Mouse (Mus musculus): Measurements from ENCODE around the gene Cipc. TPM values are rescaled to one million over a fixed set of nuclear protein-coding genes. Genes with fewer than 3 reads are reported as not detected.

The Cipc gene
- polyA plus RNA-seq, 1 experiment from 2014 or later: 33.5 TPM

DNA sequence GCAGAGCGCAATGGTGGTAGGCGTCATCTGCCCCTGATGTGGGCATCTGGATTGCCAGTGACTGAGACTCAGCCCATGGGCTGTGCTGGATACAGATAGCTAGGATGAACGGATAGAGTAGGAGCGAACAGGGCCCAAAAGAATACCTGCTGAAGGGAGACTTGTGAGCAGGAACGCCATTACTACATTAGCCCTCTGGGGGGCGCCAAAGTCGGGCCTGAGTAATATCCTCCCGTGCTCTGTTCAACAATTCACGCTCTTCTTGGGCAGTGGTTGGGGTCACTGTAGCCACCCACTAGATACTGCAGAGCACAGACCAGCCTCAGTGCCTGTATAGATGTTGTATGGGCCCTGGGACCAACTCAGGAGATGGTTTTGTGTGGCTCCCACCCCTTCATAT is 34.3 kb downstream of the Cipc start:
- no peaks in the 10 kb centered on the region for H3K9me3 ChIP-seq (replicated peaks; ENCODE audit: control insufficient read depth, low read length)
- no peak overlapping the region for H3K4me3 ChIP-seq (ENCODE audit: low read depth, low read length)
- H3K36me3 ChIP-seq (replicated peaks; ENCODE audit: control insufficient read depth, insufficient read depth, low read depth, low read length): no peaks in the 10 kb centered on the region
- H3K4me1 ChIP-seq (ENCODE audit: control insufficient read depth, insufficient read depth, low read length): no peaks in the 10 kb centered on the region
- DNase-seq (ENCODE audit: low spot score): no peak
- no peak overlapping the region for H3K4me2 ChIP-seq (ENCODE audit: low read depth, low read length)
- no peak for ATAC-seq (replicated peaks; ENCODE audit: insufficient number of reproducible peaks, low FRiP score, low TSS enrichment, low read depth)
- no peak overlapping the region for H3K27ac ChIP-seq (replicated peaks; ENCODE audit: low read depth, low read length)
- no peak overlapping the region for H3K9ac ChIP-seq (replicated peaks; ENCODE audit: low read length)
- WGBS: 23% methylated on average over 9 of the region's 9 CpGs
- peaks cover 2% of the 10 kb centered on the region; the same call in 1 of the 2 replicates for H3K27me3 ChIP-seq (ENCODE audit: control insufficient read depth, insufficient read depth, low read length)

GRCm38 (mm10) chr12:86983470-86984193 is 36.8 kb downstream of the Cipc start:
- Histone ChIP-seq H3K4me2 (ENCODE audit: low read depth, low read length) (0 out of 2 replicates have a peak overlapping the region, but pooled peaks have one; percentile 25), H3K27ac (replicated peaks; ENCODE audit: low read depth, low read length) (no peak overlapping the region), H3K27me3 (ENCODE audit: control insufficient read depth, insufficient read depth, low read length) (peaks cover 10% of the 10 kb centered on the region), H3K4me1 (ENCODE audit: control insufficient read depth, insufficient read depth, low read length) (no peaks in the 10 kb centered on the region), H3K4me3 (ENCODE audit: low read depth, low read length) (no peak overlapping the region), H3K36me3 (replicated peaks; ENCODE audit: control insufficient read depth, insufficient read depth, low read depth, low read length) (no peaks in the 10 kb centered on the region), H3K9me3 (replicated peaks; ENCODE audit: control insufficient read depth, low read length) (no peaks in the 10 kb centered on the region), H3K9ac (replicated peaks; ENCODE audit: low read length) (no peak overlapping the region)
- peak; percentile 69 for ATAC-seq (replicated peaks; ENCODE audit: insufficient number of reproducible peaks, low FRiP score, low TSS enrichment, low read depth)
- WGBS: 3% methylated on average over 28 of the region's 28 CpGs
- peak; percentile 92 for DNase-seq (ENCODE audit: low spot score)

- H3K27ac ChIP-seq (replicated peaks; ENCODE audit: low read depth, low read length): no peak overlapping the region
- ATAC-seq (replicated peaks; ENCODE audit: insufficient number of reproducible peaks, low FRiP score, low TSS enrichment, low read depth): no peak
- H3K9me3 ChIP-seq (replicated peaks; ENCODE audit: control insufficient read depth, low read length): no peaks in the 10 kb centered on the region
- H3K4me3 ChIP-seq (ENCODE audit: low read depth, low read length): no peak overlapping the region
- H3K9ac ChIP-seq (replicated peaks; ENCODE audit: low read length): no peak overlapping the region
- no peak overlapping the region for H3K4me2 ChIP-seq (ENCODE audit: low read depth, low read length)
- DNase-seq (ENCODE audit: low spot score): peak; percentile 82
- H3K27me3 ChIP-seq (ENCODE audit: control insufficient read depth, insufficient read depth, low read length): peaks cover 16% of the 10 kb centered on the region
- no peaks in the 10 kb centered on the region for H3K4me1 ChIP-seq (ENCODE audit: control insufficient read depth, insufficient read depth, low read length)
- WGBS: 10% methylated on average over 6 of the region's 6 CpGs
- no peaks in the 10 kb centered on the region for H3K36me3 ChIP-seq (replicated peaks; ENCODE audit: control insufficient read depth, insufficient read depth, low read depth, low read length)
These were observed 37.3 kb downstream of the Cipc start for GRCm38 (mm10) chr12:86984194-86984555.

DNA sequence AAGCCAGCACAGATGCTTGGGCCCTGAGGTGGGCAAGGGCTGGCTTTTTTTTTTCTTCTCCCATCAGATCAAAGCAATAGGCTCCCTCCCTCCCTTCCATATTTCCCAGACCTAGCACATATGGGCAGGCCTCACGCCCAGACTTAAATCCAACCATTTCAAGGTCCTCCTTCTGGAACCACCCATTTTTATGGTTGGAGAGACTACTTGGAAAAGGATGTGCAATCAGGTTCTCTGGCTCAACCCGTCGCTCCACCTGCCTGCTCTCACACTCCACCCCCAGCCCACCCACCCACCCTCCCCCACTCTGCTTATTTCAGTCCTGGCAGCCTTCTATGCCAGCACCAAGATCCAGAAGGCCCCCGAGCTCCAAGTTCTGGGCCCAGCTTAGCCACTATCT is 39.7 kb downstream of the Cipc start:
- no peak overlapping the region for H3K4me2 ChIP-seq (ENCODE audit: low read depth, low read length)
- no peak overlapping the region for H3K4me3 ChIP-seq (ENCODE audit: low read depth, low read length)
- DNase-seq (ENCODE audit: low spot score) (no peak), ATAC-seq (replicated peaks; ENCODE audit: insufficient number of reproducible peaks, low FRiP score, low TSS enrichment, low read depth) (no peak)
- 85% methylated on average over 4 of the region's 4 CpGs for WGBS
- no peaks in the 10 kb centered on the region for H3K36me3 ChIP-seq (replicated peaks; ENCODE audit: control insufficient read depth, insufficient read depth, low read depth, low read length)
- H3K4me1 ChIP-seq (ENCODE audit: control insufficient read depth, insufficient read depth, low read length): peaks cover 6% of the 10 kb centered on the region
- H3K27ac ChIP-seq (replicated peaks; ENCODE audit: low read depth, low read length): no peak overlapping the region
- no peaks in the 10 kb centered on the region for H3K9me3 ChIP-seq (replicated peaks; ENCODE audit: control insufficient read depth, low read length)
- H3K9ac ChIP-seq (replicated peaks; ENCODE audit: low read length): no peak overlapping the region
- peaks cover 34% of the 10 kb centered on the region for H3K27me3 ChIP-seq (ENCODE audit: control insufficient read depth, insufficient read depth, low read length)

DNA sequence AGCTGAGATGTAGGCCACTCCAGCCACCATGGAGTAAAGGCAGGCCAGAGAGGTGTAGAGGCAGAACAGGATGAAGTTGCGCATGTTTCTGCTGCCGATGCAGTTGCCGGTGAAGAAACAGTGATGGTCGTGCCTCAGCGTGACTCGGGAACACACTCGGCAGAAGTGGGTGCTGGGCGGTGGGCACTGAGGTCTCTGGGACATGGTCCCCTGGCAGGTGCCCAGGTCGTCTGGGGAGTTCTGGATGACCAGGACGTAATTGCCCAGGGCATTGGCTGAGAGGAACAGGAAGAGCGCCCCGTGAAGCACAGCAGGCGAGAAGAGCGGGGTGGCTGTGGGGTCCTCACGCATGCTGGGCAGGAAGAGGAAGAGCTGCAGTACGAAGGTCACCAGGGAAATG is 41.4 kb downstream of the Cipc start:
- Histone ChIP-seq H3K4me1 (ENCODE audit: control insufficient read depth, insufficient read depth, low read length) (peaks cover 6% of the 10 kb centered on the region), H3K4me2 (ENCODE audit: low read depth, low read length) (no peak overlapping the region), H3K9ac (replicated peaks; ENCODE audit: low read length) (no peak overlapping the region), H3K27me3 (ENCODE audit: control insufficient read depth, insufficient read depth, low read length) (peaks cover 33% of the 10 kb centered on the region), H3K4me3 (ENCODE audit: low read depth, low read length) (no peak overlapping the region), H3K36me3 (replicated peaks; ENCODE audit: control insufficient read depth, insufficient read depth, low read depth, low read length) (no peaks in the 10 kb centered on the region), H3K27ac (replicated peaks; ENCODE audit: low read depth, low read length) (no peak overlapping the region), H3K9me3 (replicated peaks; ENCODE audit: control insufficient read depth, low read length) (no peaks in the 10 kb centered on the region)
- ATAC-seq (replicated peaks; ENCODE audit: insufficient number of reproducible peaks, low FRiP score, low TSS enrichment, low read depth): no peak
- no peak for DNase-seq (ENCODE audit: low spot score)
- WGBS: 50% methylated on average over 16 of the region's 16 CpGs

- Histone ChIP-seq H3K27ac (replicated peaks; ENCODE audit: low read depth, low read length) (no peak overlapping the region), H3K36me3 (replicated peaks; ENCODE audit: control insufficient read depth, insufficient read depth, low read depth, low read length) (no peaks in the 10 kb centered on the region), H3K4me2 (ENCODE audit: low read depth, low read length) (no peak overlapping the region), H3K9ac (replicated peaks; ENCODE audit: low read length) (no peak overlapping the region), H3K4me3 (ENCODE audit: low read depth, low read length) (no peak overlapping the region; the same call in 1 of the 2 replicates), H3K4me1 (ENCODE audit: control insufficient read depth, insufficient read depth, low read length) (peaks cover 6% of the 10 kb centered on the region), H3K9me3 (replicated peaks; ENCODE audit: control insufficient read depth, low read length) (no peaks in the 10 kb centered on the region), H3K27me3 (ENCODE audit: control insufficient read depth, insufficient read depth, low read length) (peaks cover 32% of the 10 kb centered on the region)
- 8% methylated on average over 15 of the region's 15 CpGs for WGBS
- ATAC-seq (replicated peaks; ENCODE audit: insufficient number of reproducible peaks, low FRiP score, low TSS enrichment, low read depth) (no peak), DNase-seq (ENCODE audit: low spot score) (no peak)
These were observed 42.5 kb downstream of the Cipc start for GRCm38 (mm10) chr12:86989378-86989777.

GRCm38 (mm10) chr12:86989890-86990754 is 43.3 kb downstream of the Cipc start, which contains the start of gene Zdhhc22:
TSS of gene Zdhhc22 (minus strand) at chr12:86990430.
- Histone ChIP-seq H3K9me3 (replicated peaks; ENCODE audit: control insufficient read depth, low read length) (no peaks in the 10 kb centered on the region), H3K27ac (replicated peaks; ENCODE audit: low read depth, low read length) (no peak within 1 kb of the TSS), H3K4me1 (ENCODE audit: control insufficient read depth, insufficient read depth, low read length) (peaks cover 6% of the 10 kb centered on the region), H3K4me3 (ENCODE audit: low read depth, low read length) (peak within 1 kb of the TSS; percentile 26), H3K4me2 (ENCODE audit: low read depth, low read length) (peak within 1 kb of the TSS; percentile 57), H3K27me3 (ENCODE audit: control insufficient read depth, insufficient read depth, low read length) (peaks cover 32% of the 10 kb centered on the region), H3K36me3 (replicated peaks; ENCODE audit: control insufficient read depth, insufficient read depth, low read depth, low read length) (no peaks in the 10 kb centered on the region), H3K9ac (replicated peaks; ENCODE audit: low read length) (peak within 1 kb of the TSS; percentile 6; the same call in 1 of the 2 replicates)
- under 1% methylated on average over 61 of the region's 68 CpGs for WGBS
- DNase-seq (ENCODE audit: low spot score) (peak; percentile 77), ATAC-seq (replicated peaks; ENCODE audit: insufficient number of reproducible peaks, low FRiP score, low TSS enrichment, low read depth) (peak; percentile 35)

GRCm38 (mm10) chr12:86990755-86991110 is 43.9 kb downstream of the Cipc start:
- H3K4me1 ChIP-seq (ENCODE audit: control insufficient read depth, insufficient read depth, low read length): peaks cover 6% of the 10 kb centered on the region
- 60% methylated on average over 2 of the region's 2 CpGs for WGBS
- no peak; the same call in 1 of the 2 replicates for ATAC-seq (replicated peaks; ENCODE audit: insufficient number of reproducible peaks, low FRiP score, low TSS enrichment, low read depth)
- H3K27ac ChIP-seq (replicated peaks; ENCODE audit: low read depth, low read length): no peak overlapping the region
- H3K9ac ChIP-seq (replicated peaks; ENCODE audit: low read length): no peak overlapping the region
- H3K4me2 ChIP-seq (ENCODE audit: low read depth, low read length): no peak overlapping the region; the same call in 1 of the 2 replicates
- no peak for DNase-seq (ENCODE audit: low spot score)
- H3K36me3 ChIP-seq (replicated peaks; ENCODE audit: control insufficient read depth, insufficient read depth, low read depth, low read length): no peaks in the 10 kb centered on the region
- no peak overlapping the region; the same call in 1 of the 2 replicates for H3K4me3 ChIP-seq (ENCODE audit: low read depth, low read length)
- H3K9me3 ChIP-seq (replicated peaks; ENCODE audit: control insufficient read depth, low read length): no peaks in the 10 kb centered on the region
- peaks cover 32% of the 10 kb centered on the region for H3K27me3 ChIP-seq (ENCODE audit: control insufficient read depth, insufficient read depth, low read length)

Data from embryonic facial prominence, embryonic 11.5 days (tissue).